Mouse (Mus musculus) limb, embryonic 14.5 days (tissue): ENCODE measurements around the gene Atp6v1g2. TPM values are rescaled to one million over a fixed set of nuclear protein-coding genes. Genes with fewer than 3 reads are reported as not detected.

Source experiments
- ATAC-seq: fragments of 200-750 bp; cut with Nextera tagmentation; 2 replicates; pipeline ENCODE4 v1.8.0; 2017; ENCODE audit warnings: low read depth, moderate number of reproducible peaks, moderate TSS enrichment; ENCODE audit not compliant: low FRiP score
- DNase-seq: peaks from one replicate; pipeline ENCODE4 v3.0.0-alpha.2; 2015; ENCODE audit warnings: low spot score
- H3K27ac ChIP-seq: fragments of 300-500 bp; sonication (generic); replicated peaks from 2 replicates; pipeline ENCODE4 v1.5.1; 2014; ENCODE audit warnings: low read depth, mild to moderate bottlenecking, low read length, moderate library complexity, mixed read lengths
- H3K27me3 ChIP-seq: fragments of 300-500 bp; sonication (generic); 2 replicates; pipeline ENCODE4 v1.6.1; 2014; ENCODE audit warnings: low read length, mixed read lengths; ENCODE audit not compliant: control insufficient read depth, insufficient read depth
- H3K36me3 ChIP-seq: fragments of 300-500 bp; sonication (generic); 2 replicates; pipeline ENCODE4 v1.6.1; 2014; ENCODE audit warnings: mild to moderate bottlenecking, low read length, moderate library complexity, mixed read lengths; ENCODE audit not compliant: control insufficient read depth, insufficient read depth
- H3K4me1 ChIP-seq: fragments of 300-500 bp; sonication (generic); 2 replicates; pipeline ENCODE4 v1.6.1; 2014; ENCODE audit warnings: antibody characterized with exemption, low read length, mixed read lengths; ENCODE audit not compliant: control insufficient read depth, insufficient read depth
- H3K4me2 ChIP-seq: fragments of 300-500 bp; sonication (generic); replicated peaks from 2 replicates; pipeline ENCODE4 v1.6.1; 2014; ENCODE audit warnings: low read depth, mild to moderate bottlenecking, low read length, moderate library complexity; ENCODE audit not compliant: severe bottlenecking
- H3K4me3 ChIP-seq: fragments of 300-500 bp; sonication (generic); replicated peaks from 2 replicates; pipeline ENCODE4 v1.5.1; 2014; ENCODE audit warnings: low read length
- H3K9ac ChIP-seq: fragments of 300-500 bp; sonication (generic); 2 replicates; pipeline ENCODE4 v1.6.1; 2014; ENCODE audit warnings: mild to moderate bottlenecking, low read depth, low read length, moderate library complexity; ENCODE audit not compliant: severe bottlenecking
- H3K9me3 ChIP-seq: fragments of 300-500 bp; sonication (generic); 2 replicates; pipeline ENCODE4 v1.6.1; 2016; ENCODE audit warnings: low read length; ENCODE audit not compliant: control insufficient read depth
- POLR2A ChIP-seq: fragments of 200-500 bp; IDR thresholded peaks from 2 replicates; pipeline ENCODE4 v1.8.0; 2012; ENCODE audit warnings: inconsistent platforms, mild to moderate bottlenecking, moderate library complexity, borderline replicate concordance; ENCODE audit not compliant: insufficient read depth, insufficient read length; ENCODE audit errors: extremely low read depth
- WGBS: fragments of 180-500 bp; shearing (Covaris S2); extraction: QIAGEN DNeasy Blood & Tissue Kit; methylation state at CpG from one replicate; pipeline ENCODE4 v1.1.7; 2014; 5-methylcytosine and 5-hydroxymethylcytosine counted together
- polyA plus RNA-seq, 2 experiments: library from polyadenylated mRNA; depleted of rRNA in 1 of 2; stranded (reverse) in 1 of 2; unstranded in 1 of 2; fragments of >200 nt; fragmentation: Nextera tagmentation in 1 of 2; extraction: Ambion mirVana in 1 of 2; gene quantifications; 2 replicates each; pipeline versions ENCODE4 v1.2.1 to v1.2.3; 2012 to 2014

The Atp6v1g2 gene
- polyA plus RNA-seq, 2 experiments: 3.6 to 11.2 TPM

GRCm38 (mm10) chr17:35193881-35194843 lies 39.3 kb upstream of the Atp6v1g2 start, which contains the start of gene Ltb:
Gene Ltb, plus strand, starts transcription at chr17:35194439.
- no peak within 1 kb of the TSS for H3K9ac ChIP-seq
- H3K4me2 ChIP-seq: peak within 1 kb of the TSS; percentile 62
- DNase-seq (no peak), ATAC-seq (no peak)
- H3K36me3 ChIP-seq: no peaks in the 10 kb centered on the region
- peak within 1 kb of the TSS; percentile 40 for H3K4me3 ChIP-seq
- no peak for TF ChIP-seq POLR2A
- peaks cover 4% of the 10 kb centered on the region; the same call in 1 of the 2 replicates for H3K4me1 ChIP-seq
- 59% methylated on average over 27 of the region's 28 CpGs for WGBS
- no peak within 1 kb of the TSS for H3K27ac ChIP-seq
- peaks cover 21% of the 10 kb centered on the region for H3K27me3 ChIP-seq
- H3K9me3 ChIP-seq: no peaks in the 10 kb centered on the region

GRCm38 (mm10) chr17:35194844-35195630 lies 38.4 kb upstream of the Atp6v1g2 start:
- Histone ChIP-seq H3K4me2 (peak overlapping the region; percentile 62), H3K36me3 (no peaks in the 10 kb centered on the region), H3K27me3 (peaks cover 21% of the 10 kb centered on the region), H3K4me1 (peaks cover 4% of the 10 kb centered on the region; the same call in 1 of the 2 replicates), H3K27ac (no peak overlapping the region), H3K9ac (peak overlapping the region; percentile 40; the same call in 1 of the 2 replicates), H3K9me3 (no peaks in the 10 kb centered on the region), H3K4me3 (peak overlapping the region; percentile 40)
- DNase-seq (no peak), ATAC-seq (no peak)
- TF ChIP-seq POLR2A: no peak
- WGBS: 40% methylated on average over 18 of the region's 19 CpGs

- Histone ChIP-seq H3K4me3 (peak overlapping the region; percentile 40), H3K9me3 (no peaks in the 10 kb centered on the region), H3K4me2 (peak overlapping the region; percentile 62), H3K36me3 (no peaks in the 10 kb centered on the region), H3K9ac (peak overlapping the region; percentile 40; the same call in 1 of the 2 replicates), H3K27ac (no peak overlapping the region), H3K27me3 (peaks cover 21% of the 10 kb centered on the region), H3K4me1 (peaks cover 4% of the 10 kb centered on the region; the same call in 1 of the 2 replicates)
- ATAC-seq: peak; percentile 75
- TF ChIP-seq POLR2A: no peak
- 1% methylated on average over 63 of the region's 66 CpGs for WGBS
- DNase-seq: peak; percentile 74
Measured at GRCm38 (mm10) chr17:35195631-35196320, 37.7 kb upstream of the Atp6v1g2 start.

- H3K27me3 ChIP-seq: peaks cover 21% of the 10 kb centered on the region
- no peaks in the 10 kb centered on the region for H3K36me3 ChIP-seq
- DNase-seq: no peak
- no peak overlapping the region for H3K27ac ChIP-seq
- H3K9ac ChIP-seq: no peak overlapping the region
- H3K9me3 ChIP-seq: no peaks in the 10 kb centered on the region
- H3K4me2 ChIP-seq: peak overlapping the region; percentile 62
- ATAC-seq: no peak
- no peak for TF ChIP-seq POLR2A
- WGBS: 31% methylated on average over 9 of the region's 9 CpGs
- peak overlapping the region; percentile 40 for H3K4me3 ChIP-seq
- H3K4me1 ChIP-seq: peaks cover 4% of the 10 kb centered on the region; the same call in 1 of the 2 replicates
Measured at GRCm38 (mm10) chr17:35196321-35196641, 37.2 kb upstream of the Atp6v1g2 start.
